25 mouse cellular contexts compared by ENCODE assay signal in the genomic region with DNA sequence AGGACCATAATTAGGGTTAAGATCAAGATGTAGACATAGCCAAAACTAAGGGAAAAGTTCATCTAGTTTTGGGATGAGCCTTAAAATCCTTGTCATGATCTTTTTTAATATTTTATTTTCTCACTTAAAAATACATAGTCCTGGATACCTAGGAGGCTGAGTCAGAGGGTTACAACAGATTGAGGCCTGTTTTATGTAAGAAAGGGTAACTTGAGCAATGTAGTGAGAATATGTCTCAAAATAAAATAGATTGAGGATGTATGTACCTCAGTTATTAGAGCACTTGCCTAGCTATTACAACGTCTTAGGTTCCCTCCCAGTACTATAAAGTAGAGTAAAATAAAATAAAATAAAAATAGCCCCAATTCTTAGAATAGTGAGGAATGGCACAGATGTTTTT. TPM values are rescaled to one million over a fixed set of nuclear protein-coding genes. Genes with fewer than 3 reads are reported as not detected.
DNase-seq lines count a peak whose midpoint lies in the region; TF ChIP-seq lines count a peak whose summit lies in the region.
"Had no signal": no experiment of that assay in that cellular context is flagged by ENCODE, and none has a peak within 500 bp of the region (broad histone marks: within the 10 kb centered on the region; RNA-seq: fewer than 3 reads in every experiment).

No protein-coding gene starts in this region.

- no peaks in the 10 kb centered on the region for H3K27me3 ChIP-seq in myocyte (ENCODE audit: control insufficient read depth, insufficient read depth, insufficient read length)
- H3K27me3 ChIP-seq: embryonic facial prominence, embryonic 12.5 days; embryonic facial prominence, embryonic 15.5 days; forebrain, embryonic 13.5 days; heart, embryonic 13.5 days; Patski had no signal

- peak overlapping the region; percentile 44 for H3K27ac ChIP-seq in left cerebral cortex, adult 2 months
- peak overlapping the region; percentile 100; the same call in 1 of the 2 replicates for H3K27ac ChIP-seq in bone marrow macrophage, adult 2 months (ENCODE audit: insufficient read depth, low read depth, low read length)
- H3K27ac ChIP-seq in macrophage, result peak overlapping the region; percentile 97
- H3K27ac ChIP-seq: embryonic facial prominence, embryonic 12.5 days; embryonic facial prominence, embryonic 15.5 days; forebrain, embryonic 13.5 days; heart, adult 2 months; heart, embryonic 10.5 days; heart, embryonic 13.5 days; hindbrain, embryonic 14.5 days; hindbrain, postnatal 0 days had no signal

- H3K36me3 ChIP-seq in macrophage (ENCODE audit: inconsistent target) (no peaks in the 10 kb centered on the region), myocyte (ENCODE audit: control insufficient read depth, insufficient read depth) (no peaks in the 10 kb centered on the region)
- H3K36me3 ChIP-seq: embryonic facial prominence, embryonic 12.5 days; embryonic facial prominence, embryonic 15.5 days; heart, embryonic 10.5 days; heart, embryonic 13.5 days had no signal

- H3K79me2 ChIP-seq in macrophage (ENCODE audit: inconsistent target) (peaks cover 90% of the 10 kb centered on the region), myocyte (ENCODE audit: control insufficient read depth, insufficient read depth) (peaks cover 62% of the 10 kb centered on the region)

- H3K4me1 ChIP-seq in bone marrow macrophage, adult 2 months (ENCODE audit: control insufficient read depth, insufficient read depth, low read length), result peaks cover 48% of the 10 kb centered on the region
- H3K4me1 ChIP-seq: embryonic facial prominence, embryonic 12.5 days; embryonic facial prominence, embryonic 15.5 days had no signal

- intact Hi-C loops in left cerebral cortex, adult 2 months (cut with DNase I), result no loop called here
- intact Hi-C loops in left cerebral cortex, postnatal 10 days (cut with DNase I), result no loop called here

- TF ChIP-seq POLR2A in bone marrow macrophage, adult 2 months (IDR thresholded peaks at IDR 0.05; ENCODE audit: borderline replicate concordance, low read depth, low read length), result no peak
- TF ChIP-seq POLR2A in myocyte (IDR thresholded peaks at IDR 0.05; ENCODE audit: insufficient read length, low read depth), result no peak

- H3ac ChIP-seq in myocyte (ENCODE audit: control insufficient read depth, insufficient read length), result no peak overlapping the region

- WGBS in macrophage (ENCODE audit: missing documents), result 22% methylated on average over 1 of the region's 1 CpGs

- no peak for DNase-seq in left cerebral cortex, adult 2 months (ENCODE audit: extremely low spot score in 1 of 2, low spot score in 2 of 2)
- no peak for DNase-seq in left cerebral cortex, adult 8-10 months (ENCODE audit: low spot score in 2 of 2)
- DNase-seq in thymus, postnatal 14 days, result no peak
- no peak for DNase-seq in right cerebral cortex, postnatal 4 days
- DNase-seq in left cerebral cortex, postnatal 10 days (ENCODE audit: extremely low spot score in 1 of 2, low spot score in 2 of 2), result no peak
- DNase-seq: adrenal gland, postnatal 25 days; cerebellum, adult 2 months; cerebellum, adult 9-11 months; cerebellum, postnatal 25 days; gastrocnemius, postnatal 25 days; heart, adult 2 months; heart, postnatal 14 days; heart, postnatal 4 days had no signal

- H3K4me2 ChIP-seq in myocyte (ENCODE audit: low read depth), result peak overlapping the region; percentile 27
- H3K4me2 ChIP-seq: embryonic facial prominence, embryonic 12.5 days; embryonic facial prominence, embryonic 15.5 days; forebrain, embryonic 13.5 days; heart, embryonic 13.5 days; hindbrain, embryonic 14.5 days had no signal

- TF ChIP-seq CTCF in left cerebral cortex, adult 2 months (IDR thresholded peaks at IDR 0.05), result no peak
- no peak for TF ChIP-seq CTCF in bone marrow macrophage, adult 2 months (IDR thresholded peaks at IDR 0.05; ENCODE audit: low read depth, low read length)

- no peak overlapping the region for H3K4me3 ChIP-seq in left cerebral cortex, adult 2 months
- no peak overlapping the region for H3K4me3 ChIP-seq in bone marrow macrophage, adult 2 months (ENCODE audit: insufficient read depth, low read length)
- H3K4me3 ChIP-seq in macrophage (ENCODE audit: inconsistent target) (no peak overlapping the region), myocyte (no peak overlapping the region)
- H3K4me3 ChIP-seq: embryonic facial prominence, embryonic 12.5 days; embryonic facial prominence, embryonic 15.5 days; erythroblast, embryonic 14.5 days; forebrain, embryonic 13.5 days; heart, adult 2 months; heart, embryonic 10.5 days; heart, embryonic 13.5 days had no signal

TF ChIP-seq in myocyte, 11 proteins besides CTCF, POLR2A, EP300 and RAD21:
- TF ChIP-seq CEBPB (IDR thresholded peaks at IDR 0.05; ENCODE audit: insufficient read depth, poor library complexity, severe bottlenecking), result 0 out of 2 replicates have a peak, but pooled peaks have one; percentile 38
- TF ChIP-seq TCF12 (IDR thresholded peaks at IDR 0.05; ENCODE audit: insufficient read depth, poor library complexity, severe bottlenecking), result no peak
- TF ChIP-seq USF1 (IDR thresholded peaks at IDR 0.05; ENCODE audit: low read depth), result no peak

RNA-seq across cellular contexts. Expression of gene Myo5a, which starts 21.3 kb away (rescaled TPM):
- total RNA-seq in left cerebral cortex, adult 2 months (2021), result 100 to 1,000 TPM; 307 to 308 TPM
- total RNA-seq in left cerebral cortex, adult 8-10 months (2022), result 100 to 1,000 TPM; 288 to 326 (median 308) TPM
- 230 and 234 TPM in 2 replicates for polyA plus RNA-seq in bone marrow macrophage, adult 2 months (2012; ENCODE audit: insufficient read depth, insufficient read length, missing spikeins)
- total RNA-seq in macrophage (2018; cell fraction: chromatin; rRNA removed), result 1,000 to 10,000 TPM in 14 of 26 experiments, 100 to 1,000 TPM in 12; 274 to 2,515 (median 1,017) TPM
- total RNA-seq in macrophage (2018; cell fraction: cytosol; rRNA removed), result 100 to 1,000 TPM; 215 to 918 (median 488) TPM
- total RNA-seq in macrophage (2018; cell fraction: nucleus; rRNA removed), result 1,000 to 10,000 TPM in 7 of 26 experiments, 100 to 1,000 TPM in 19; 243 to 1,634 (median 599) TPM
- polyA plus RNA-seq in macrophage (2018) (290 to 945 TPM (median 467 TPM) in 3 replicates), myocyte (2012; fragmentation: generic; extraction: Trizol) (15.4 TPM)
- 100 to 1,000 TPM; 235 to 265 TPM for total RNA-seq in left cerebral cortex, postnatal 10 days (2021)

RNA-seq across cellular contexts. Expression of gene Arpp19, which starts 54.7 kb away (rescaled TPM):
- total RNA-seq in left cerebral cortex, adult 2 months (2021), result 100 to 1,000 TPM; 449 to 473 TPM
- 100 to 1,000 TPM; 449 to 488 (median 466) TPM for total RNA-seq in left cerebral cortex, adult 8-10 months (2022)
- polyA plus RNA-seq in bone marrow macrophage, adult 2 months (2012; ENCODE audit: insufficient read depth, insufficient read length, missing spikeins), result 176 and 183 TPM in 2 replicates
- 10 to 100 TPM in 23 of 26 experiments, 1 to 10 TPM in 3; 7.2 to 46.6 (median 29.1) TPM for total RNA-seq in macrophage (2018; cell fraction: chromatin; rRNA removed)
- total RNA-seq in macrophage (2018; cell fraction: cytosol; rRNA removed), result 10 to 100 TPM; 42.6 to 83.7 (median 54.2) TPM
- 10 to 100 TPM in 24 of 26 experiments, 1 to 10 TPM in 2; 8.5 to 43.3 (median 20.1) TPM for total RNA-seq in macrophage (2018; cell fraction: nucleus; rRNA removed)
- polyA plus RNA-seq in macrophage (2018) (94.3 to 161 TPM (median 114 TPM) in 3 replicates), myocyte (2012; fragmentation: generic; extraction: Trizol) (160 TPM)
- 100 to 1,000 TPM; 187 to 198 TPM for total RNA-seq in left cerebral cortex, postnatal 10 days (2021)

Comparison
In these comparisons a context has a peak if more than half of its experiments do, and no peak if none do; other contexts are left out.
1. H3K27ac ChIP-seq: peak in every context shown above with its lines; median percentile 100 in bone marrow macrophage, adult 2 months; 97 in macrophage; 44 in left cerebral cortex, adult 2 months.